Mouse (Mus musculus) mature B cell (primary cell): ENCODE data around the gene Gprc5c.
"Not testable (repeated sequence)": the region's sequence is repeated elsewhere in the genome, so short reads cannot be mapped to it uniquely, and the experiment has no call there.

Experiments used
- in situ Hi-C: fragments of 300-500 bp; cut with MboI; formaldehyde crosslinking; loops from 2 replicates; pipeline ENCODE4 v1.14.3; 2019

Gprc5c gene

DNA sequence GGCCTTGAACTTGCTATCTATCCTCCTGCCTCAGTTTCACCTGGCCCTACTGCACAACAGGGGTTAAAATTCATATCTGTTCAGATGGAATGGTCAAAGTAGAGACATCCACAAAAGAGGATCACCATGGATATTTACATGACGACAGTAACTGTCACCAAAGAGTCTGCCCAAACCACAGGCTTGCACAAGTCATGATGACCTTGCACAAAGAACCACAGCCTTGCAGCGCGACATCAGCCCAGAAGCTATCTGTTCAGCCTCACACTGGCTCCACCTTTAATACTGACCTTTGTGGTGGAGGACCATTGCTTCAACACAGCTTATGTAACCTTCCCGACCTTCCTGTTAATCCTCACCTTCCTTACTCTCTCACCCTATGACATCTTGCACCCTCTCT, 56.6 kb downstream of the Gprc5c start:
- in situ Hi-C loops: no loop called here

DNA sequence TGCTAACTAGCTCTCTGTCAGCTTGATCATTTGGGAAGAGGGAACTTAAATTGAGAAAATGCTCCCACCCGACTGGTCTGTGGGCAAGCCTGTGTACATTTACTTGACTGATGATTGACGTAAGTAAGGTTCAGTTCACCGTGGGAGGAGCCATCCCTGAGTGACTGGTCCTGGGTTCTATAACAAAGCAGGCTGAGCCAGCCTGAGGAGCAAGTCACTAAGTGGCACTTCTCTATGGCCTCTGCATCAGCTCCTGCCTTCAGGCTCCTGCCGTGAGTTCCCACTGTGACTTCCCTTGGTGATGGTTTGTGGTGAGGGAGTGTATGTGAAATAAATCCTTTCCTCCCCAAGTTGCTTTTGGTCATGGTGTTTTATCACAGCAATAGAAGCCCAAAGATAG, 57.1 kb downstream of the Gprc5c start:
- in situ Hi-C loops: no loop called here

- in situ Hi-C loops: not testable (repeated sequence)
Observed at GRCm38 (mm10) chr11:114909538-114909937, 58.6 kb downstream of the Gprc5c start.

GRCm38 (mm10) chr11:114912847-114913246, 61.9 kb downstream of the Gprc5c start:
- in situ Hi-C loops: no loop called here

- in situ Hi-C loops: no loop called here
Observed at GRCm38 (mm10) chr11:114914978-114915377, 64.0 kb downstream of the Gprc5c start.

DNA sequence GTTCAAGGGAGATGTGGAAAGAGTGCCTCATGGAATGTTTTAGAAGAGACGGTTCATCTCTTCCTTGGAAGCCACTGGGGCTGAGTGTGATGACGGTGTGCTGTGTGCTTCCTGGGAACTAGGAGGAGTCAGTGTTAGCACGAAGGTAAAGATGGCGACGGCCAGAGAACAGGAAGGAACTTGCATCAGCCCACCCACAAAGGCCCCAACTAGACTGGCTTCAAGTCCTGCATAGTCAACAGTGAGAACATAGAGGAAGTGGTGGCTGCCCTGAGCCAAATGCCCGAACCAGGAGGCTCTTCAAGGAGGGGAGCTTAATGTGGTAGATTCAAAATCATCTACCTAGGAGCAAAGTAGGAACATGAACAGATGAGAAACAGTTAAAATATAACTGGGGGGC, 66.2 kb downstream of the Gprc5c start:
- in situ Hi-C loops: no loop called here
